Mouse (Mus musculus) megakaryocyte, embryonic 14.5 days (primary cell): ENCODE results near the gene Zfhx3. TPM values are rescaled to one million over a fixed set of nuclear protein-coding genes. Genes with fewer than 3 reads are reported as not detected.

Experiments
- H3K27me3 ChIP-seq: replicated peaks from 2 replicates; pipeline ENCODE3; 2012; ENCODE audit warnings: inconsistent platforms
- H3K36me3 ChIP-seq: replicated peaks from 2 replicates; pipeline ENCODE3; 2012; ENCODE audit warnings: low read length, inconsistent platforms, mixed read lengths
- H3K4me1 ChIP-seq: 2 replicates; pipeline ENCODE4 v1.6.1; 2012; ENCODE audit warnings: inconsistent platforms
- H3K4me3 ChIP-seq: replicated peaks from 2 replicates; pipeline ENCODE3; 2012; ENCODE audit warnings: moderate library complexity, mild to moderate bottlenecking, inconsistent platforms
- H3K9me3 ChIP-seq: 2 replicates; pipeline ENCODE4 v1.6.1; 2012; ENCODE audit warnings: inconsistent platforms
- FLI1 ChIP-seq: IDR thresholded peaks from 2 replicates; pipeline ENCODE4 v1.6.1; 2012; ENCODE audit warnings: low read length, inconsistent platforms, mixed read lengths
- GATA1 ChIP-seq: IDR thresholded peaks from 3 replicates; pipeline ENCODE4 v1.6.1; 2012; ENCODE audit warnings: mixed read lengths, low read length, inconsistent platforms, borderline replicate concordance
- polyA plus RNA-seq: library from polyadenylated mRNA; stranded (reverse); fragments of >175 nt; gene quantifications from 2 replicates; pipeline ENCODE4 v1.2.3, GENCODE M21; 2012; ENCODE audit warnings: low replicate concordance; ENCODE audit not compliant: insufficient read depth

The Zfhx3 gene
- polyA plus RNA-seq, 1 experiment: 1.1 TPM

- H3K4me1 ChIP-seq: no peaks in the 10 kb centered on the region
- no peaks in the 10 kb centered on the region for H3K36me3 ChIP-seq
- TF ChIP-seq FLI1: no peak
- TF ChIP-seq GATA1: no peak
- H3K27me3 ChIP-seq: no peaks in the 10 kb centered on the region
- peaks cover 11% of the 10 kb centered on the region; the same call in 1 of the 2 replicates for H3K9me3 ChIP-seq
- H3K4me3 ChIP-seq: no peak overlapping the region
These were observed 367.2 kb downstream of the Zfhx3 start for GRCm38 (mm10) chr8:108309525-108310246.

- Histone ChIP-seq H3K27me3 (no peaks in the 10 kb centered on the region), H3K9me3 (peaks cover 10% of the 10 kb centered on the region), H3K36me3 (no peaks in the 10 kb centered on the region), H3K4me1 (no peaks in the 10 kb centered on the region), H3K4me3 (no peak overlapping the region)
- TF ChIP-seq FLI1: no peak
These were observed 372.6 kb downstream of the Zfhx3 start for GRCm38 (mm10) chr8:108315046-108315445.

DNA sequence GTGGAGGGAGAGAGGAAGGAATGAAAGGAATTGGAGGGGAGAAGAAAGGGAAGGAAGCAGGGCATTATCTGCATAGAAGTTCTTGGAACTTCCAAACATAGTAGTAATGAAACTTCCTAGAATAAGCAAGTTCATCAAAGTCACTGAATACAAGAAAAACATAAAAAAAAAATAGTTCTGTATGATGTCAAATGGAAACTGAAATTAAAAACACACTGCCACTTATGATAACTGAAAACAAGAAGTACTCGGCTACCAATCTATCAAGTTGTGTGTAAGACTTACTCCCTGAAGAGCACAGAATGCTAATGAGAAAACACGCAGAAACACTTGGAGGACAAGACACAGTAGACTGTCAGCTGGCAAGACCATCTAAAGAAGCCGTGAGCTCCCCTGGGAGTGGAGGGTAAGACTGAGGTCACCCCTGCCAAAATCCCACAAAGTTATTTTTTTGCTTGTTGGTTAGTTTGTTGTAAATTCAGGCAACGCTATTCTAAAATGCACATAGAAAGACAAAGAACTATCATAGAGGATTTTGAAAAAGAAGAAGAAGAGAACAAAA, 375.2 kb downstream of the Zfhx3 start:
- H3K9me3 ChIP-seq: peaks cover 14% of the 10 kb centered on the region
- H3K27me3 ChIP-seq: no peaks in the 10 kb centered on the region
- no peak overlapping the region for H3K4me3 ChIP-seq
- H3K4me1 ChIP-seq: no peaks in the 10 kb centered on the region
- H3K36me3 ChIP-seq: no peaks in the 10 kb centered on the region
- TF ChIP-seq FLI1 (no peak), GATA1 (no peak)

- no peaks in the 10 kb centered on the region for H3K4me1 ChIP-seq
These were observed 385.3 kb downstream of the Zfhx3 start for GRCm38 (mm10) chr8:108327711-108328110.

GRCm38 (mm10) chr8:108348352-108348751, 405.9 kb downstream of the Zfhx3 start:
- Histone ChIP-seq H3K36me3 (no peaks in the 10 kb centered on the region), H3K4me3 (no peak overlapping the region), H3K27me3 (no peaks in the 10 kb centered on the region), H3K9me3 (peaks cover 16% of the 10 kb centered on the region; the same call in 1 of the 2 replicates), H3K4me1 (no peaks in the 10 kb centered on the region)
- TF ChIP-seq GATA1 (no peak), FLI1 (no peak)

More at GRCm38 (mm10) chr8:108327711-108328110, 385.3 kb downstream of the Zfhx3 start:
- Histone ChIP-seq H3K4me3 (no peak overlapping the region), H3K36me3 (no peaks in the 10 kb centered on the region), H3K9me3 (0 out of 2 replicates have a peak, but pooled peaks cover 3% of the 10 kb centered on the region), H3K27me3 (no peaks in the 10 kb centered on the region)
- TF ChIP-seq FLI1 (no peak), GATA1 (no peak)

- H3K4me1 ChIP-seq: no peaks in the 10 kb centered on the region
- no peaks in the 10 kb centered on the region for H3K36me3 ChIP-seq
- TF ChIP-seq FLI1: no peak
- no peak for TF ChIP-seq GATA1
- H3K27me3 ChIP-seq: no peaks in the 10 kb centered on the region
- no peak overlapping the region for H3K4me3 ChIP-seq
- peaks cover 16% of the 10 kb centered on the region; the same call in 1 of the 2 replicates for H3K9me3 ChIP-seq
These were observed 406.3 kb downstream of the Zfhx3 start for GRCm38 (mm10) chr8:108348776-108349175.

DNA sequence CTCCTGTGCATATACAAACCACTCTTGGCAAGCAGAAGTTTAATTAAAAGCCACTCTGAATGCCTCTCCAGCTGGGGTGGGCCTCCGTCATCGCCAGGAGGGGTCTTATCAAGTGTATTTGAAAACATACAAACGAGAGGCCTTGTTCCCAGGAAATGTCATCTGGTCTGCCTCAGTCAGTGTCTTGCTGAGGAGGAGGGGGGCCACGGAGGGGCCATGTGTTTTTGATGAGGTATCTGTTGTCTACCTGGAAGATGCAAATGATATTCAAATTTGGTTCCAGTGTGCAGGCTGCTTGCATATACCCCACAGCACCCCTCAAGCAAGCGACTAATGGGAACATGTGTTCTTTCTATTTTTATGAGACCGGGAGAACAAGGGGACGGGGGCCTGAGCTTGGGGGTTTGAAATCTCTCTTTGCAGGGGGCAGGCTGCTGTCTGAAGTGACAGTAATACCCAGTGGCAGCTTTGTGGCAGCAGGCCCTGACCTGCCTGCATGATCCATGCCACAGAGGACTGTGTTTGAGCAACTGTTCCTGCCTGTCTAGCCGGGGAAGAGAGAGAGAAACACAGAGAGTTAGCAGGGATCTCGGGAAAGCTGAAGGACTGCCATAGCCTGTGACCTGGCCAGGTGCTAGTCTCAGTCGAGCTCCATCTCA, 412.8 kb downstream of the Zfhx3 start:
- Histone ChIP-seq H3K36me3 (no peaks in the 10 kb centered on the region), H3K9me3 (peaks cover 10% of the 10 kb centered on the region; the same call in 1 of the 2 replicates), H3K27me3 (no peaks in the 10 kb centered on the region), H3K4me1 (no peaks in the 10 kb centered on the region), H3K4me3 (no peak overlapping the region)
- TF ChIP-seq FLI1: no peak
- no peak for TF ChIP-seq GATA1

- Histone ChIP-seq H3K36me3 (no peaks in the 10 kb centered on the region), H3K4me3 (no peak overlapping the region), H3K27me3 (no peaks in the 10 kb centered on the region), H3K9me3 (peaks cover 15% of the 10 kb centered on the region), H3K4me1 (no peaks in the 10 kb centered on the region)
- no peak for TF ChIP-seq GATA1
- no peak for TF ChIP-seq FLI1
These were observed 419.0 kb downstream of the Zfhx3 start for GRCm38 (mm10) chr8:108361402-108361801.

GRCm38 (mm10) chr8:108362421-108362820, 420.0 kb downstream of the Zfhx3 start:
- Histone ChIP-seq H3K4me1 (no peaks in the 10 kb centered on the region), H3K4me3 (no peak overlapping the region), H3K27me3 (no peaks in the 10 kb centered on the region), H3K36me3 (no peaks in the 10 kb centered on the region), H3K9me3 (peaks cover 15% of the 10 kb centered on the region)
- TF ChIP-seq GATA1 (no peak), FLI1 (no peak)

DNA sequence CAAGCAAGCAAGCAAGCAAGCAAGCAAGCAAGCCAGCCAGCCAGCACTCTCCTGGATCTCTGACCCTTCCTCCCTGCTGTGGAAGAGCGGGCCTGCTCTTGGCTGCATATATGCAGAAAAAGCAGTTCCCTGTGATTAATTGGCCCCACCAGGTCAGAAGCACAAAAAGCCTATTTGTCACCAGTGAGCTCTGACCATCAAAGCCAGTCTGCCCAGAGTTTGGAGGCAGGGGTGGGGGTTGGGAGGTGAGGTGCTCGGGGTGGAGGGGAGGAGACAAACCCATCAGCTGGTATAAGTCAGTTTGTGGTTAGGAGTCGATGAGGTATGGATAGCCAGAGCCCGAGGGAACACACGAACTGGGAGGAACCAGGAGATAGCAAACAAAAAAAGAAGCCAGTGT, 421.0 kb downstream of the Zfhx3 start:
- Histone ChIP-seq H3K4me1 (no peaks in the 10 kb centered on the region), H3K4me3 (no peak overlapping the region), H3K27me3 (no peaks in the 10 kb centered on the region), H3K9me3 (peaks cover 15% of the 10 kb centered on the region), H3K36me3 (no peaks in the 10 kb centered on the region)
- TF ChIP-seq FLI1 (no peak), GATA1 (no peak)
